Mouse (Mus musculus) adrenal gland (tissue): ENCODE data around the gene Gtf2i.

Source experiments
- intact Hi-C: fragments of 180-260 bp; cut with DNase I; formaldehyde crosslinking; loops from one replicate; pipeline ENCODE4 v1.15.1; 2025

The Gtf2i gene

DNA sequence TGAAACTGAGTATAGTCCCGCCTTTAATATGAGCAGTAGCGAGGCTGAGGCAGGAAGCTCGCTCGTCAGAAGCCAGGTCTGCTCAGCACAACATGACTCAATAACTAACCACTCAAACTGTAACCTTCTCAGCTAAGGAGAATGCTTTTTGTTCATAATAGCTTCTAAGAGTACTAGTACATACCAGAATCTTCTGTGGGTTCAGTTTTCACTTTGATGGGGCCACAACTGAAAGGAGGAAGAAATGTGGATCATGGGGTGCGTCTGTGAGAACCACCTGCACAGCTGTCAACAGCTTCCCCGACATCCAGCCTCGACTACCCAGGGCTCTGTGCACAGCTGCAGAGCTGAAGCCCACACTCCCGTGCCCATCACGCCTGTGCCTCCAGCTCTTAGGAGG is 32.0 kb downstream of the Gtf2i start:
- intact Hi-C loops: no loop called here

DNA sequence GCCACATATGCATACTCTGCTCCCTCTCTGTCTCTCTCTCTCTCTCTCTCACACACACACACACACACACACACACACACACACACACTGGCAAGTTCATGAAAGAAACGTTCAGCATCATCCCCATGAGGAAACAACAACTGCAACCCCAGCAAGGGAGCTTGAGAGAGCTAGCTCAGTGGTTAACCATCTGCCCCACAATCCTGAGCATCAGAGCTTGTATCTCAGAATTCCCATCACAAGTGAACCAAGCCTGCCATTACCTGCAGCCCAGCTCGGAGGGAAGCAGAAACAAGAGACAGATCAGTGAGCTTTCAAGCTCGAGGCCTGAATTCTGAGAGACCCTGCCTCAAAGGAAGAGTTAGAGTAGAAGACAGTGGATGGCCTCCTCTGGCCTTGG is 32.5 kb downstream of the Gtf2i start:
- intact Hi-C loops: no loop called here

DNA sequence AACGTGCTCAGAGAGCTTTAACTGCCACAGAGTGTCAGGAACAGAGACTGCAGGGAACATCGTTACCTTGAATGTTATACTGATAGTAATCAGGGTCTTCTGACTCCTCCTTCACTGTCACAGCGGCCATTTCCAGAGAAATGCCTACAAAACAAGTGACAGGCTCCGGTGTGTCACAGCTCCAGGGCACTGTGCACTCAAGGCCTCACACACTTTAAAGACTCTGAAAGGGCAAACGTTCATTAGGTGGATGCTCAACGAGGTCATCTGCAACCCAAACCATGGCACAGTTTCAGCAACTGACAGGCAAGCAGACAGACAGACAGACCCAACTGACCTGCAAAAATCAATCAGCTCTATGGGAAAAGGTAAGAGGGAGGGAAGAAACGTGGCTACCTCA is 35.2 kb downstream of the Gtf2i start:
- intact Hi-C loops: no loop called here

DNA sequence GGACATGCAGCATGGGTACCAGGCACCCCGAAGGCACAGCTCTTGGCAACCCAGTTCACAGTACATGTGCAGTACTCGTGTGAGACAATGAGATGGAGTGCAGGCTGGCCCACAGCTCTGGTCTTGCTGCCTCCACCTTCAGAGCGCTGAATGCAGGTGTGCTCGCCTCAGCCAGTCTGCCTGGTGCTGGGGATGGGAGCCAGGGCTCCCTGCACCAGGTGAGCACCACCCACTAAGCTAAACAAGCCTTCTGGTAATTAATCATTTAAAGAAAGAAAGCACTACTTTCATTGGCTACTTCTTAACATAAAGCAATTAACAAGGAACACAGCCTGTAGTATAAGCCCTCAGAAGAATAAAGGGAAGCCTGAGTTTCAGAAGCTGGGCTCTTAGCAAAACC is 37.5 kb downstream of the Gtf2i start:
- intact Hi-C loops: no loop called here

DNA sequence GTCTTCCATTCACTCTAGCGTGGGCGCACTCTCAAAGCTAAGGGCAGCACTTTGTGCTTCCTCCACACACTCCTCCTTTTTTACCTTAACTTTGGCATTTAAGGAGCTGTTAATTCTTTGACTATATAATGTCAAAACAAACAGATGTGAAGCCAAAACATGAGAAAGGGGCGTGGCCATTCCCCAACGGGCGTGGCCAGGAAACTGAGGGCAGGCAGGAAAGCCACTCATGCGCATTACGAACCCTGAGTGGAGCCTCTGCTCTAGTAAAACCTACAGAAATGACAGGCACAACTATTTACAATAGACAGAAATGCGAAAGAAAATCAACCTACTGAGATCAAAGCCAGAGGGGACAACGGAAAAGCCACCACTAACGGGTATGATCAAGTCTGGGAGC is 39.0 kb downstream of the Gtf2i start:
- intact Hi-C loops: no loop called here

DNA sequence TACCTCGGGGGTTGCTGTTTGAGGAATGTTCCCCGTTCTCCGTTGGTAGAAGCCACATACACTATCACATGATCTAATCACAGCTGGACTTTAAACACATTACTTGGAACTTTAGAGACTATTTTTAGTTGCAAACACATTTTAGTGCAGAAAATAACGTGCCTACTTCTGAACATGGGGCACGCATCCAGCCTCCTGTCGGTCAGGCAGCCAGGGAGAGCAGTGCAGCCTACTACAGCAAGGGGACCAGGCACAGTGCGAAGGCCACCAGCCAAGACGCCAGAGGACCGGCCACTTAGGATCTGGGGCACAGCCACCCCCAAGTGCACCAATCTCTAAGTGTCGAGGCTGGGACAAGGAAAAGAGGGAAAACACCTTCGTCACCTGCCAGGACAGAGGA is 39.5 kb downstream of the Gtf2i start:
- intact Hi-C loops: no loop called here

DNA sequence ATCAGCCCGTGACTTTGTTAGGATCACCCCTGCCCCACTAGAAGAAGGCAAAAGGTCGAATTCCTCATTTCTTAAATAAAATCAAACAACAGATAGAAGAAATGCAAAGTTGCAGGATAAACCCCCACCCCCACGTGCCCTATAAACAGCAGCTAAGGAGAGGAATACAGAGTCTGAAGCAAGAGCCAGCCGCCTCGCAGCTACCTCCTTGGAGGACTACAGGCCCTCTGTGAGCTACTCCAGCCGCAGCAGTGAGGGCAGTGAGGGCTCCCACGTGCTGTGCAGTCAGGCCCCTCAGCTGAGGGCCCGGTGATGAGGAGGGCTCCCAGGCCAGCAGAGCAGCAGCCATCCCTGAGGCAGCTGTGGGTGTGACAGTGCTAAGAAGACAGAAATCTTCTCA is 40.8 kb downstream of the Gtf2i start:
- intact Hi-C loops: no loop called here

DNA sequence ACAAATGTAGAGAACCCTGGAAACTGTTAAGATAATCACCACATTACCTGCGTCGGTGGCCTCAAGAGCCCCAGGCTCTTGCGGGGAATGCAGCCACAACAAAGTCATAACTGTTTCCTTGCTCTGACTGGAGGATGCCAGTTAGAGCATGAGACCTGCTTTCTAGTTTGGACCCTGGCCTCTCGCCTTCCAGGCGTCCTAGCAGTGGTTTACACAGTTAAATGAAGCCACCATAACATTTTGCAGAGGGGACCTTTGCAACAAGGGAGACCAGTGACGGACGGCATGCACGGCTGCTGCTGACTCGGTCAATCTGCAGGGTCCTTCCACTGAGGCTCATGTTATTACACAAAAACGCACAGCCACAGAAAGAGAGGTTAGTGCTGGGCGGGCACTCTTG is 41.8 kb downstream of the Gtf2i start:
- intact Hi-C loops: no loop called here

DNA sequence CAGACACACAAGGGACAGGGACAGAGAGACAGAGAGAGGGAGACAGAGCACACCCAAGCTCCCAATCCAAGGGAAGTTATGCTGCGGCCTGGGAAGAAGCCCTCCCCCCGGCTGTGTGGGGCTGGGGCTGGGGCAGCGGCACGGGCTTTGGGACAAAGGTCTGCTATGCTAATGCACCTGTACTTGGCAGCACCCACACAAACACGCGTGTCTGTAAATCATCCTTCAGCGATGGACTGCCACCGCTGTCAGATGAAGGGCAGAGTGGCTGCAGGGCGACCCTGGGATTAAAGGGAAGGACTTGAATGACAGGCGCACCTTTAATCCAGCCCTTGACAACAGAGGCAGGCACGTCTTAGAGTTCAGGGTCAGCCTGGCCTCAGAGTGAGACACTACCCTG is 43.1 kb downstream of the Gtf2i start:
- intact Hi-C loops: no loop called here

DNA sequence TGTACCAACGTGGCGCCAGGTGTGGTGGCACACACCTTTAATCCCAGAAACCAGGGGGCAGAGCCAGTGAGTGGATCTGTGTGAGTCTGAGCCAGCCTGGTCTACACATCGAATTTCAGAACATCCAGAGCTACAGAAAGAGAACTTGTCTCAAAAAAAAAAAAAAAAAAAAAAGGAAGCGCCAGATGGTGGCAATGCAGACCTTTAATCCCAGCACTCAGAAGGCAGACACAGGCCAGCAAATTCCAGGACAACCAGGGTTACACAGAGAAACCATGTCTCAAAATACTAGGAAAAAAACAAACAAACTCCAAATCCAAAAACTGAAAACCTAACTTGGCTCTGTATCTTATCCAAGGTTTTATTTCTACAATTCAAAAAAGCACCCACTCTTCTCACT is 44.0 kb downstream of the Gtf2i start:
- intact Hi-C loops: no loop called here

DNA sequence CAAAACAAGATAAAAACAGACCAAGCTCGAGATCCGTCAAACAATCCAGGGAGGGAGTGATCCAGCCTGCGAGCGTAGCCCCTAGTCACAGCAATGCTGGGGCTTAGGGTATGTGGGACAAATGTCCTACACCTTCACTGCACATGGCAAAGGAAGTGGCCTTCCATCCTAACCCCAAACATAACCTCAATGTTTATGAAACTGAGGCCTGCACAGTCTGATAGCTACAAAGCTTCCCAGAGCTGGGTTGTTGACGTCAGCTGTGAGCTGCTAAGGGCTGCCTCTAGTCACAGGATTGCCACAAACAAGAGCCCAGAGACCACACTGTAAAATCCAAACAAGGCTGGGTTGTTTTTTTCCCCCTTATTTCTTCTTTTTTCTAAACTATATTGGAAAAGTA is 44.8 kb downstream of the Gtf2i start:
- intact Hi-C loops: no loop called here

DNA sequence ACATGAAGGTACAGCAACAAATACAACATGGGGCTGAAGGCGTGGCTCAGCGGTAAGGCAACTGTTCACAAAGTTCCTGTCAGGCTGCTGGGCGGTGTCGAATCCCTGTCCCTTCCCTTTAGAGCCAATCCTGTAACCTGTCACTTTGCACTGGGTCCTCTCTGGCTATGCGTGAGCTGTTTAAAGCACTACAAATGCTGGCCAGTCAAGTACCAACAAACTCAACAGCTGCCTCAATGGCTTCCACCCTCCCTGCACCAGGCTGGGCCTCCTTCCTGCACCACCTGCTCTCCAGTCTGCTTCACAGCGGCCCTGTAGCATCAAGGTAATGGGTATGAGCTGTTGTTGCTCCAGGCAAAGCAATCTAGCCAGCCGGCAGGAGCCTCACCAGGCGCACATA is 45.8 kb downstream of the Gtf2i start:
- intact Hi-C loops: no loop called here

DNA sequence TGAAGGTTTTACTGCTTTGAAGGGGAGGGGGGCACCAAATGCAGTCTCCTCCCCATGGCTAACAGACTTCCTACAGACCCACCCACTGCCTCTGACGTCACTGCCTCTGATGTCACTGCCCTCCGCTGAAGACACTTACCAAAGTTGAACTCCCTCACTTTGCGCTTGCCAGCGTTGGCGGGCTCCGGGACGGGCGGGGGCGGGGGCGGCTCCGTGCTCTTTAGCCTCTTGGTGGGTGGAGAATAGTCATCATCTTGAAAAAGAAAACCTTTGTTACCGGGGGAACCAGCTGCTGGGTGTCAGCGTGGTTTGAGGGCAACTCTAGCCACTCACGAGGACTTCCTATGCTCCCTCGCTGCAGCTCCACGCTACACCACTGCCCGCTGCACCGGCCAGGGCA is 48.2 kb downstream of the Gtf2i start:
- intact Hi-C loops: no loop called here

DNA sequence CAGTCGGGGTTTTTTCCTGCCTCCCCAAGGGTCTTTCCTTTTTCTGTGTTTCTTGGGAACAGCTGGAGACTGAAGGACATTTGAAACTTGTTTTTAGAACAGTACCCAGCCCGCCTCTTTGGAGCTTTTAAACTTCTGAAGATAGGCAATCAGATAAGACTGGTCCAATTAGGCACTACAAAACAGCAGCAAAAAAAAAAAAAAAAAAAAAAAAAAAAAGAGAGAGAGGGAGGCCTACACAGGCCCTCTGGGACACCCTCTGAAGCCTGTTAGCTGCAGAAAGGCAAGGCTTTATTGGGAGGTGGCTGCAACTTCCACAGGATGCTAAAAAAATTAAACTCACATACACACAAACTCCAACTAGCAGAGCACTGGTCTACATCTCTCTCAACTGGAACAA is 48.7 kb downstream of the Gtf2i start:
- intact Hi-C loops: no loop called here

DNA sequence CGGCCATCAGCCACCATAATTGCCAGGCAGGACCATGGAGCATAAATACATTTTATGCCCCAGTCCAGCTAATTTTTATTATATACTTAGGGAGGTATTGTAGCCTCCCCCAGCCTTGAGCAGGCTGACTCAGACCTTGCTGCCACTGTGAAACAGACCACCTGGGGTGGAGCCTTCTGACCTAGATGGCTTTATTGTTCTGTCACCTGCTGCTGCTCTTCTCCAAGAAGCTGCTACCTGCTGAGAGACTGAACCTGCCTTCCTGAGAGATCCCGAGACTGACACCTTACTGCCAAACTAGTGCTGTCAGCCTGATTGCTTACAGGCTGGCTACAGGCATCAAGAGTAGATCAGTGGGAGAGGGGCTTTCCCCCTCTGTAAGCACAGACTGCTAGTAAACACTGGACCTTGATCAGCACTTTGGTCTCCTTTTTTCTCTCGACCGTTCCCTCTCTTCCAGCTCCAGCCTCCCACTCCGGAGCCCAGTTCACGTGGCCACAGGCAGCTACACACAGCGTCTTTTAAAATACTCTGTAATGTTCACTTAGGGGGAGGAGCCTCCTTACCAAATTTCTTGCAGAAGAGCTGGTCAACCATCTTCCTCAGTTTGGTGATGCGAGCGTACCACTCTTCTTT is 54.4 kb downstream of the Gtf2i start:
- intact Hi-C loops: loop anchor here (5.0 kb wide), 1 partner anchor 82 kb away; no protein-coding TSS in a partner anchor

DNA sequence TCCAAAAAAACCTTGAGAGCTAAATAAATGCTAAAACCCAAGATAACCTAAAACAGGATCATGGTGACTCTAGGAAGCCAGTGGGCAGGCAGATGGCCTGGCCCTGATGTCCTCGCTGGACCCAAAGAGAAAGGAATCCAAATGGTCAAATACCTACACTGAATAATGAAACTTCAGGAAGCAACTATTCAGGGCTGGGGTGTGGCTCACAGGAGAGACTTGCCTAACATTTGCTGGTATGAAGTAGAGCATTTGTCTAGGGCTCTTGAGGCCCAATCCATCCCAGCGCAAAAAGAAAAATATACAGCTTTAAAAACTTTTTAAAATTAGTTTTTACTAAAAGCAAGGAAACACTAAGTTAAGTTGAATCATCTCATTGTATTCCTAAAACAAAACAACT is 55.6 kb downstream of the Gtf2i start:
- intact Hi-C loops: no loop called here

DNA sequence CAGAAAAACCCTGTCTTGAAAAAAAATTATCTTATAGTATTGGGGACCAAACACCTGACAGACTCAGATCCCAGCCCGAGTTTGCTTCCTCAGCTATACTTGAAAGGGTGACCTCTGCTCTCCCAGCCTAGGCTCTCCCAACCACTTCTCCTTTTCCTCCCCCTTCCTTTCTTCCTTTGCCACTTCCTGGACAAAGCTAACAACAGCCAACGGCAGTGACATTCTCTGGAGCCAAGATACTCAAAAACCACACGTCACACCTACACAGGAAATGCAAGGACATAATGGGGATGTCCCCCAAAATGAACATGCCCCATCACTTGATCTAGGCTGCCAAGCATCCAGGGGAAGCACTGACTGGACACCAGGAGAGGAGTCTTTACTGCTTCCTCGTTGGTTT is 56.2 kb downstream of the Gtf2i start:
- intact Hi-C loops: no loop called here

DNA sequence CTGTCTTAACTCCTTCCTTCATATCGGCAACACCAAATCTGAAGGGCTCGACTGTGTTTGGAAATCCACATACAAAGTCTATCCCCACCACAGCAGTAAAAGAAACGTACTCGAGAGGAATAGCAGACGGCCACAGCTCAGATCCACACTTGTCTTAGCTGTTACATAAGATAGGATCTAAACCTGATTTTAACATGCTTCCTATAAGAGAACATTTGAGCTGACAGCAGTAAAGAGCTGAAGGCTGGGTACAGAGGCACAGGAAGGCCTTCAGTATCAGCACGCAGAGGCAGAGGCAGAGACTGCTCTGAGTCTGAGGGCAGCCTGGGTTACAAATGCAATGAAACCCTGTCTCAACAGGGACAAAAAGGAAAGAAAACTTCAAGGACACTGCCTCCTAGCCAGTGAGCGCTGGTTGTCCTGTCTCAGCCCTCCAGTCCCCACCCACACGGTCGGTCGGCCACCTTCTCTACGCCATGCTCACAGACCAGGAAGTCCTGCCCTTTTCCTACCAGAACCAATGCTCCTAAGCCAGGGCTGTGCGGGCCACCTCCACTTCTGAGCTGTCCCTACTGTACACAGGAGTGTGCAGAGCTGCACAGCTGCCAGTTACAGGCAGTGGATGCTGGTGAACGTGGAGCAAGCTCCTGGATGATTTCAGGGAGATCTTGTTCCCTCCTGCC is 57.1 kb downstream of the Gtf2i start:
- intact Hi-C loops: no loop called here

DNA sequence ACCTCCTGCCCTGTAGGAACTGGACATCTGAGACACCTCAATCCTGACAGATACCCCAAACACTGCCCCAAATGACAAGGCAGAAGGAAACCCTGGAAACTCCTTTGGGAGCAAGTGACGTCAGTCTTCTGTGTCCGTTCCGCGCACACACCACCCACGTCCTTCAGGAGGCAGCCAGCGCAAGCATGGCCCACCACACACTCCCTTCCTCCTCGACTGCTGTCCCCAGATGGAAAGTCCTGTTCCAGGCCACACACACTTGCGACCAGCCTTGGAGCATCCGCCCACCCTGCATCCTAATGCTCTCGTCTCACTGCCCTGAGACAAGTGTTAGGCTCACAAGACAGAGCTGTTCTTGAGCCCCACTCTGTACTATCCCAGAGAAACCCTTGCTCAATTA is 59.3 kb downstream of the Gtf2i start:
- intact Hi-C loops: no loop called here

DNA sequence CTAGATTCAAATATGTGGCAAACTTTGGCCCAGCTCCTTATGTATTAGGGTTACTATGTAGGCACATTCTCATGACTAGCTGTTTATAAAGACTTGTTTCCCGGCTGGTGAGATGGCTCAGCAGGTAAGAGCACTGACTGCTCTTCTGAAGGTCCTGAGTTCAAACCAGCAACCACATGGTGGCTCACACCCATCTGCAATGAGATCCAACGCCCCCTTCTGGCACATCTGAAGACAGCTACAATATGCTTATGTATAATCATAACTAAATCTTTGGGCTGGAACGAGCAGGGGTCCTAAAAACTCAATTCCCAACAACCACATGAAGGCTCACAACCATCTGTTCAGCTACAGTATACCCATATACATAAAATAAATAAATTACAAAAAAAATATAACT is 60.8 kb downstream of the Gtf2i start:
- intact Hi-C loops: no loop called here

DNA sequence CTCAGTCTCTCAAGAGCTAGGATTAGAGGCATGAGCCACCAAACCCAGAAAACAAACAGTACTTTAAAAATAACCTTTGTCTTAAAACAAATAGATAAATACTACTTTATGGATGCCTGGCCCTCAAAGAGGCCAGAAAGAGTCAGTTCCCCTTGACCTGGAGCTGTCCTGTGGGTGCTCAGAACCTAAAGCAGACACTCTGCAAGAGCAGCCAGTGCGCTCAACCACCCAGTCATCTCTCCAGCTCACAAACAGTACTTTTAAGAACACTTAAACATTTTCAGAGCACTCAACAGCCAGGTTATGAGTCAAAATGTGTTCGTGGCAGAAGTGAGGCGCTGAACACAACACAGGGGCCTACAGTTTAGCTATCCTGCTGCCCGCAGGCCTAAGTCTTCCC is 63.5 kb downstream of the Gtf2i start:
- intact Hi-C loops: no loop called here

DNA sequence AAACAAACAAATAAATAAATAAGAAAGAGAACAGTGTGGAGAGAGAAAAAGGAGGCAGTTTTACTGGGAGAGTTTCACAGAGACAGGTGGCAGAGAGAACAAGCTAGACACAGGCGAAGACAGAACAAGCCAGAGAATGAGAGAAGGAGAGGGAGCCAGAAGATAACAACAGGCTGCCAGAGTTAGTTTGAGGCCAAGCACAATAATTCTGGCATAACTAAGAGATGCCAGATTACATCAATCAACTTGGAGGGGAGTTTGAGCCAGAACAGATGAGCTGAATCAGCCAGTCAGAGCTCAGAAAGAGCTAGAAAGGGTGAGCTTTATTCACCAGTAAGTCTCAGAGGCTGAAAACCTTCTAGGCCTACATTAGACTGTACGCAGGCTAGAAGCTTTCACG is 64.0 kb downstream of the Gtf2i start:
- intact Hi-C loops: no loop called here

DNA sequence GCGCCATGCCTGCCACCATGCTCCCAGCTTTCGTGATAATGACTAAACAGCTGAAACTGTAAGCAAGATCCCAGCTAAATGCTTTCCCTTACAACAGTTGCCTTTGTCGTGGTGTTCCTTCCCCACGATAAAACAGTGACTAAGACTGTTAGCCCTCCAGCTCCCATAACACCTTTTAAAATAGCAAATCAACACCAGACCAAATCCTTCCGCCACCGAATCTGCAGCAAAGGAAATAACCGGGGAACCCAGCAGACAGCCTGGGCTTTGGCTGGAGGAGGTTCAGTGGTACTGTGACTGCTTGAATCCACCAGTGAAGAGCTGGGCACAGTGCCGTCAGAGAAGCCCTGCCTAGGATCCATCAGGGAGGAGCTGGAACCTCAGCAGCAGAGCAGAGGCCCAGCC is 65.3 kb downstream of the Gtf2i start:
- intact Hi-C loops: no loop called here
